Mouse (Mus musculus): Measurements from ENCODE around the gene Mmp27.

DNA sequence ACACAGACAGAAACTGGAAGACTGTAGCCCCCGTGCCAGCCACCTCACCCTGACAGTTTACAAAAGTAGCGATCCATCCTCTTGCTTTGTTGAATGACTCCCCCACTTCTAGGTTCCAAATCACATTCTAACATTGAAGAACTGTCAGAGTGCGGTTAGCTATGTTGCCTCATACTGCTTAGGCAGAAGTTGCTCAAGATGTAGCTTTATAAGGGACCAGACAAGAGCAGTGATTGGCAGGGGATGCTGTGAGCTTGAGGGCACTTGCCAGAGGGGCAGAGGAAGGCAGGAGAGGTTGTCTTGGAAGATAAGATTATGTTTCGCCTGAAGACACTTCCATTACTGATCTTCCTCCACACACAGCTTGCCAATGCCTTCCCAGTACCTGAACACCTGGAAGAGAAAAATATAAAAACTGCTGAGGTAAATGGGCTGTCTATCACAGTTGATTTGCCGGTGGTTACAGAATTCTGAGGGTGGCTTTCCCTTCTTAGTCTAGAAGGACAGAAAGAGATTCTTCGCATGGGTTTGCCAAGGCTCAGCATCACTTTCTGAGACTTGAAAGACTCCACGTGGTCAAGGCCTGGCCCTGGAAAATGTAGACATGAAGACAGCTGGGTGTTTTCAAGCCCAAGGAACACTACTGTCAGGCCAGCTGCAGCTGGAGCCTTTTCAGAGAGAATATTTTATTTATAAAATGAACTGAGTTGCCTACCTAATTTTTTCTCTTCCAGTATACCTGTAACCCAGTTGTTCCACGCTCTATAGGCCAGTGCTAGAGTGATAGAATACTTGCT is 12.8 kb upstream of the Mmp27 start, which contains the start of gene Mmp8:
- TF ChIP-seq CTCF (conservative IDR thresholded peaks at IDR 0.05; ENCODE audit: low read length) (no peak), NANOG (IDR thresholded peaks at IDR 0.05; ENCODE audit: borderline replicate concordance, low read length) (no peak), POU5F1 (IDR thresholded peaks at IDR 0.05; ENCODE audit: borderline replicate concordance, low read length) (no peak)
